Mouse (Mus musculus) bone marrow, adult 2 months (tissue): ENCODE results near the gene Osbp. TPM values are rescaled to one million over a fixed set of nuclear protein-coding genes. Genes with fewer than 3 reads are reported as not detected.
"Not testable (repeated sequence)": the region's sequence is repeated elsewhere in the genome, so short reads cannot be mapped to it uniquely, and the experiment has no call there.

ENCODE experiments used
- H3K27ac ChIP-seq: fragments of 200-500 bp; 2 replicates; pipeline ENCODE4 v1.5.1; 2012; ENCODE audit warnings: low read depth, mild to moderate bottlenecking, control low read depth, inconsistent platforms, low read length; ENCODE audit not compliant: control insufficient read depth, poor library complexity, insufficient read depth
- H3K4me1 ChIP-seq: fragments of 200-500 bp; 2 replicates; pipeline ENCODE4 v1.6.1; 2011; ENCODE audit warnings: low read length; ENCODE audit not compliant: control insufficient read depth, insufficient read depth
- H3K4me3 ChIP-seq: fragments of 200-500 bp; replicated peaks from 2 replicates; pipeline ENCODE3; 2011; ENCODE audit warnings: mild to moderate bottlenecking, low read depth, low read length, control low read depth; ENCODE audit not compliant: control insufficient read depth
- CTCF ChIP-seq: fragments of 200-500 bp; IDR thresholded peaks from 2 replicates; pipeline ENCODE4 v1.5.1; 2011; ENCODE audit warnings: low read length, control low read depth; ENCODE audit not compliant: control insufficient read depth, insufficient read depth
- POLR2A ChIP-seq: fragments of 200-500 bp; IDR thresholded peaks from 2 replicates; pipeline ENCODE4 v1.6.1; 2011; ENCODE audit warnings: low read depth, mild to moderate bottlenecking, control low read depth, low read length, borderline replicate concordance; ENCODE audit not compliant: control insufficient read depth
- WGBS: fragments of 180-500 bp; shearing (Covaris S2); methylation state at CpG from one replicate; pipeline ENCODE4 v1.1.7; 2018; 5-methylcytosine and 5-hydroxymethylcytosine counted together
- polyA plus RNA-seq: library from polyadenylated mRNA; stranded (reverse); fragments of >200 nt; gene quantifications from 2 replicates; pipeline ENCODE4 v1.2.4, GENCODE M21; 2011; ENCODE audit warnings: low replicate concordance; ENCODE audit not compliant: missing spikeins, insufficient read depth, insufficient read length

Gene Osbp
- polyA plus RNA-seq, 1 experiment = 15.7 TPM

- no peak overlapping the region for H3K27ac ChIP-seq
- H3K4me3 ChIP-seq = no peak overlapping the region
- TF ChIP-seq POLR2A (no peak), CTCF (no peak)
- 79% methylated on average over 2 of the region's 2 CpGs for WGBS
- H3K4me1 ChIP-seq = no peaks in the 10 kb centered on the region; the same call in 1 of the 2 replicates
These were observed 8.4 kb downstream of the Osbp start for GRCm38 (mm10) chr19:11974223-11974540.

GRCm38 (mm10) chr19:11975683-11976082, 9.9 kb downstream of the Osbp start:
- Histone ChIP-seq H3K4me3 (no peak overlapping the region), H3K27ac (no peak overlapping the region), H3K4me1 (no peaks in the 10 kb centered on the region)
- 67% methylated on average over 4 of the region's 4 CpGs for WGBS
- no peak for TF ChIP-seq POLR2A
- no peak for TF ChIP-seq CTCF

GRCm38 (mm10) chr19:11977363-11977762, 11.6 kb downstream of the Osbp start:
- TF ChIP-seq POLR2A = no peak
- no peak for TF ChIP-seq CTCF
- WGBS = 72% methylated on average over 5 of the region's 5 CpGs
- Histone ChIP-seq H3K4me1 (no peaks in the 10 kb centered on the region), H3K4me3 (no peak overlapping the region), H3K27ac (no peak overlapping the region)

DNA sequence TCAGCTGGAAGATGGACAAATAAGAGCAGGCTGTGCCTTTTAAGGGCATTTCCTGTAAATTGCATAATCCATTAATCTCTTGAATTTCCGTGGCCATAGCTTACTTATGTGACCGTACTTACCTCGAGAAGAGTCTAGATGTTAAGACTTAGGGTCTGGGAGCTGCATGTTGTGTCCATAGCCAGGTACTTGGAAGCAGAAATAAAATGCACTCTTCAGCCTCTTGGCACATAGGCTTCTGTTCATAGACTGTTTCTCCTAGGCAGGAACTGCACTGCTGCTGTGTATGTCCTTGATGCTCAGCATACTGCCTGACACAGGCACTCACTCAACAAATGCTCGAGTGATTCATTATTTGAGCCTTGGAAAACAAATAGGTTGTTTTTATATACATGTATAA, 14.7 kb downstream of the Osbp start:
- no peak overlapping the region for H3K27ac ChIP-seq

DNA sequence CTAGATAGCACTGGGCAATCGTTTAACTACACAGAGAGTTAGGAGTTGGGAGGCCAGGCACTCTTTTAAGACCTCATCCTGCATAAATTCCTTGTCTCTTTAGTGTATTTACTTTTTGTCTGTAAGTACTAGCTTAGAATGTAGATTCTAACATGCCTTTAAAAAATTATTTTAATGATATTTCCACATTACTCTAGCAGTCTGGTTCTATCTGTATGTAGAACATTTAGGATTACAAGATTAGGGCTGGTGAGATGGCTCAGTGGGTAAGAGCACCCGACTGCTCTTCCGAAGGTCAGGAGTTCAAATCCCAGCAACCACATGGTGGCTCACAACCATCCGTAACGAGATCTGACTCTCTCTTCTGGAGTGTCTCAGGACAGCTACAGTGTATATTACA, 18.9 kb downstream of the Osbp start:
- 87% methylated on average over 5 of the region's 5 CpGs for WGBS
- not testable (repeated sequence) for H3K27ac ChIP-seq, H3K4me1 ChIP-seq, H3K4me3 ChIP-seq

More for the DNA sequence above, 14.7 kb downstream of the Osbp start:
- no peak overlapping the region for H3K4me3 ChIP-seq
- H3K4me1 ChIP-seq = no peaks in the 10 kb centered on the region
- 57% methylated on average over 4 of the region's 4 CpGs for WGBS
- no peak for TF ChIP-seq POLR2A
- TF ChIP-seq CTCF = no peak

- WGBS = 91% methylated on average over 3 of the region's 3 CpGs
These were observed 22.1 kb downstream of the Osbp start for GRCm38 (mm10) chr19:11987841-11988240.

DNA sequence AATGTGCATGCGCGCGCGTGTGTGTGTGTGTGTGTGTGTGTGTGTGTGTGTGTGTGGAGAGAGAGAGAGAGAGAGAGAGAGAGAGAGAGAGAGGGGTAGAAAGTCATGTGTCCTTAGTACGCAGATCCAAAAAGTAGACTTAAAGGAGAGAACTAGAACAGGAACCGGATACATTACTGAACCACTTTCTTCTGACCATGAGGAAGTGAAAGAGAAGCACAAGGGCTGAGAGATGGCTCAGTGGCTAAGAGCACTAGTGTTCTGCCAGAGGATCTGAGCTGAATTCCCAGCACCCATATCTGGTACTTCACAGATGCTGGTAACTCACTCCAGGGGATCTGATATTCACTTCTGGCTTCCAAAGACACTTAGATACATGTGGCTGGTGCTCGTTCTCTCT, 23.6 kb downstream of the Osbp start:
- no peak for TF ChIP-seq POLR2A
- no peak for TF ChIP-seq CTCF
- Histone ChIP-seq H3K27ac (no peak overlapping the region), H3K4me1 (no peaks in the 10 kb centered on the region), H3K4me3 (no peak overlapping the region)
- 77% methylated on average over 7 of the region's 7 CpGs for WGBS

More at GRCm38 (mm10) chr19:11987841-11988240, 22.1 kb downstream of the Osbp start:
- H3K4me3 ChIP-seq = no peak overlapping the region
- H3K4me1 ChIP-seq = no peaks in the 10 kb centered on the region
- TF ChIP-seq POLR2A (no peak), CTCF (no peak)
- H3K27ac ChIP-seq = no peak overlapping the region

DNA sequence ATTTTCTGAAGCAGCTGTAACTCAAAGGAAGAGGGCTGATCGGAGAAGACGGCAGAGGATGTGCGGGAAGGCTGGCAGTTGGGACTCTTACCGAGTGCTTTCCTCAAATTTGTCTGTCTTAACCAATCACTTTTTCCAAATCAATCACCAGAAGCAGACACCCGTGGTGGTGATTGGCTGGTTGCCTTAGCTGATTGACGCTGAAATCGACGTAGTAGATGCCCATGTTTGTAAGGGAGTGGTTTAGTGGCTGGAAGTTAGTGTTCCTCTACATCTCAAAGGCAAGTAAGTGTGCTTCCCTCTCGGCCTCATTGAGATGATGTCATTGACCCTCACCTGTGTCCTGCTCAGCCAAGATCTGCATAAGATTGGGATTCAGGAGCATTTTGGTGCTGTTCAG, 26.3 kb downstream of the Osbp start:
- H3K27ac ChIP-seq = no peak overlapping the region
- TF ChIP-seq POLR2A (no peak), CTCF (no peak)
- no peak overlapping the region for H3K4me3 ChIP-seq
- WGBS = 93% methylated on average over 9 of the region's 9 CpGs
- H3K4me1 ChIP-seq = no peaks in the 10 kb centered on the region

- no peaks in the 10 kb centered on the region for H3K4me1 ChIP-seq
- no peak overlapping the region for H3K4me3 ChIP-seq
- WGBS = 80% methylated on average over 10 of the region's 10 CpGs
- H3K27ac ChIP-seq = no peak overlapping the region
- TF ChIP-seq CTCF = no peak
- no peak for TF ChIP-seq POLR2A
These were observed 26.8 kb downstream of the Osbp start for GRCm38 (mm10) chr19:11992441-11993029.
